9 mouse cellular contexts compared by ENCODE assay signal in genomic region chr4:46598111-46598510, GRCm38 (mm10). TPM values are rescaled to one million over a fixed set of nuclear protein-coding genes. Genes with fewer than 3 reads are reported as not detected.
DNase-seq lines count a peak whose midpoint lies in the region; ATAC-seq and TF ChIP-seq lines count a peak whose summit lies in the region.
"Had no signal": no experiment of that assay in that cellular context is flagged by ENCODE, and none has a peak within 500 bp of the region (broad histone marks: within the 10 kb centered on the region; RNA-seq: fewer than 3 reads in every experiment).

No protein-coding gene starts in this region.

- no peak overlapping the region for H3K9ac ChIP-seq in kidney, embryonic 15.5 days
- no peak overlapping the region for H3K9ac ChIP-seq in stomach, embryonic 15.5 days
- H3K9ac ChIP-seq in hindbrain, embryonic 12.5 days, result no peak overlapping the region

- 66% methylated on average over 10 of the region's 10 CpGs for WGBS in kidney, embryonic 15.5 days
- WGBS in spleen, adult 2 months, result 10% methylated on average over 10 of the region's 10 CpGs
- WGBS in stomach, embryonic 15.5 days, result 39% methylated on average over 10 of the region's 10 CpGs
- WGBS in hindbrain, embryonic 12.5 days, result 66% methylated on average over 10 of the region's 10 CpGs

- H3K36me3 ChIP-seq in kidney, embryonic 15.5 days, result no peaks in the 10 kb centered on the region
- no peaks in the 10 kb centered on the region for H3K36me3 ChIP-seq in spleen, adult 2 months (ENCODE audit: control insufficient read depth, insufficient read depth, low read length)
- no peaks in the 10 kb centered on the region for H3K36me3 ChIP-seq in stomach, embryonic 15.5 days
- H3K36me3 ChIP-seq in hindbrain, embryonic 12.5 days, result no peaks in the 10 kb centered on the region

- no peak for TF ChIP-seq POLR2A in spleen, adult 2 months (IDR thresholded peaks at IDR 0.05; ENCODE audit: low read depth, low read length)

- ATAC-seq in CD4-positive, CD25-positive, alpha-beta regulatory T cell, adult 4 months, result no peak
- no peak for ATAC-seq in kidney, embryonic 15.5 days (replicated peaks; ENCODE audit: low FRiP score)
- no peak for ATAC-seq in stomach, embryonic 15.5 days (ENCODE audit: insufficient read depth, low FRiP score, low read depth)
- ATAC-seq in hindbrain, embryonic 12.5 days (ENCODE audit: low FRiP score), result no peak
- ATAC-seq: activated CD4-positive, CD25-positive, alpha-beta regulatory T cell, adult 4 months had no signal

- peaks cover 44% of the 10 kb centered on the region for H3K27me3 ChIP-seq in kidney, embryonic 15.5 days
- peaks cover 2% of the 10 kb centered on the region; the same call in 1 of the 2 replicates for H3K27me3 ChIP-seq in spleen, adult 2 months (ENCODE audit: control insufficient read depth, insufficient read depth, low read length)
- H3K27me3 ChIP-seq in stomach, embryonic 15.5 days (replicated peaks), result peaks cover 15% of the 10 kb centered on the region
- H3K27me3 ChIP-seq in hindbrain, embryonic 12.5 days, result peaks cover 52% of the 10 kb centered on the region

- H3K9me3 ChIP-seq in kidney, embryonic 15.5 days (replicated peaks), result no peaks in the 10 kb centered on the region
- H3K9me3 ChIP-seq in stomach, embryonic 15.5 days, result no peaks in the 10 kb centered on the region
- no peaks in the 10 kb centered on the region for H3K9me3 ChIP-seq in hindbrain, embryonic 12.5 days (replicated peaks)

- TF ChIP-seq CTCF in spleen, adult 2 months (IDR thresholded peaks at IDR 0.05; ENCODE audit: extremely low read depth, insufficient read depth, insufficient read length, insufficient replicate concordance), result no peak

- H3K4me1 ChIP-seq in kidney, embryonic 15.5 days, result peaks cover 19% of the 10 kb centered on the region
- H3K4me1 ChIP-seq in spleen, adult 2 months (ENCODE audit: control insufficient read depth, insufficient read depth, insufficient read length), result peaks cover 25% of the 10 kb centered on the region; the same call in 1 of the 2 replicates
- peaks cover 14% of the 10 kb centered on the region for H3K4me1 ChIP-seq in stomach, embryonic 15.5 days
- H3K4me1 ChIP-seq in hindbrain, embryonic 12.5 days, result peaks cover 6% of the 10 kb centered on the region

- peak; percentile 47 for DNase-seq in CD4-positive, CD25-positive, alpha-beta regulatory T cell, adult 2 months (ENCODE audit: low read depth, low spot score)
- no peak for DNase-seq in kidney, postnatal 14 days
- DNase-seq in spleen, adult 2 months (ENCODE audit: low read depth in 1 of 2, low spot score in 2 of 2), result no peak
- no peak for DNase-seq in spleen, postnatal 14 days (ENCODE audit: low spot score in 2 of 2)

- H3K4me2 ChIP-seq in kidney, embryonic 15.5 days, result no peak overlapping the region
- H3K4me2 ChIP-seq in stomach, embryonic 15.5 days, result peak overlapping the region; percentile 20
- H3K4me2 ChIP-seq in hindbrain, embryonic 12.5 days (replicated peaks), result no peak overlapping the region

- H3K27ac ChIP-seq in kidney, embryonic 15.5 days, result peak overlapping the region; percentile 58; the same call in 1 of the 2 replicates
- peak overlapping the region; percentile 70 for H3K27ac ChIP-seq in spleen, adult 2 months (ENCODE audit: insufficient read depth, low read length)
- peak overlapping the region; percentile 80 for H3K27ac ChIP-seq in stomach, embryonic 15.5 days
- H3K27ac ChIP-seq in hindbrain, embryonic 12.5 days, result no peak overlapping the region

- H3K4me3 ChIP-seq in kidney, embryonic 15.5 days (replicated peaks), result no peak overlapping the region
- H3K4me3 ChIP-seq in spleen, adult 2 months (ENCODE audit: extremely low read depth, insufficient read depth, insufficient read length), result peak overlapping the region; percentile 32
- no peak overlapping the region; the same call in 1 of the 2 replicates for H3K4me3 ChIP-seq in stomach, embryonic 15.5 days (replicated peaks)
- no peak overlapping the region for H3K4me3 ChIP-seq in hindbrain, embryonic 12.5 days

RNA-seq across cellular contexts. Expression of gene Coro2a, which starts 3.9 kb away (rescaled TPM):
- polyA plus RNA-seq in CD4-positive, CD25-positive, alpha-beta regulatory T cell, adult 4 months (2017; shearing (Covaris generic)), result 100 to 1,000 TPM; 104 to 110 TPM
- 4.8 and 6.0 TPM in 2 replicates for polyA plus RNA-seq in kidney, embryonic 15.5 days (2015; fragmentation: Nextera tagmentation; extraction: Ambion mirVana)
- polyA plus RNA-seq in spleen, adult 2 months (2012; rRNA removed), result 36.0 and 51.3 TPM in 2 replicates
- 20.4 and 29.1 TPM in 2 replicates for polyA plus RNA-seq in stomach, embryonic 15.5 days (2015; fragmentation: Nextera tagmentation; extraction: Ambion mirVana)
- 7.0 and 7.4 TPM in 2 replicates for polyA plus RNA-seq in hindbrain, embryonic 12.5 days (2016; fragmentation: Nextera tagmentation; extraction: Ambion mirVana)

RNA-seq across cellular contexts. Expression of gene Tbc1d2, which starts 51.9 kb away (rescaled TPM):
- under 1 TPM; 0.18 to 0.58 TPM for polyA plus RNA-seq in CD4-positive, CD25-positive, alpha-beta regulatory T cell, adult 4 months (2017; shearing (Covaris generic))
- 2.8 and 3.0 TPM in 2 replicates for polyA plus RNA-seq in kidney, embryonic 15.5 days (2015; fragmentation: Nextera tagmentation; extraction: Ambion mirVana)
- polyA plus RNA-seq in spleen, adult 2 months (2012; rRNA removed), result 1.0 and 1.6 TPM in 2 replicates
- 2.9 and 3.4 TPM in 2 replicates for polyA plus RNA-seq in stomach, embryonic 15.5 days (2015; fragmentation: Nextera tagmentation; extraction: Ambion mirVana)
- polyA plus RNA-seq in hindbrain, embryonic 12.5 days (2016; fragmentation: Nextera tagmentation; extraction: Ambion mirVana), result 1.4 and 1.5 TPM in 2 replicates
